Comparison of ENCODE assay signal across 8 mouse cellular contexts in genomic region chr19:47731071-47731881, GRCm38 (mm10). TPM values are rescaled to one million over a fixed set of nuclear protein-coding genes. Genes with fewer than 3 reads are reported as not detected.
DNase-seq lines count a peak whose midpoint lies in the region; ATAC-seq lines count a peak whose summit lies in the region.

Sfr1 (plus strand) TSS chr19:47731682.

- peak within 1 kb of the TSS; percentile 78 for H3K9ac ChIP-seq in hindbrain, embryonic 15.5 days

- peaks cover 15% of the 10 kb centered on the region for H3K4me1 ChIP-seq in hindbrain, embryonic 15.5 days (replicated peaks)

- DNase-seq in T-cell, adult 2 months (ENCODE audit: low spot score) = peak; percentile 99
- DNase-seq in cerebellum, postnatal 36 days = peak; percentile 98 to 100
- peak; percentile 99 for DNase-seq in frontal cortex, postnatal 36 days (ENCODE audit: low spot score in 2 of 2)
- DNase-seq in left cerebral cortex, adult 11 months (ENCODE audit: low spot score) = peak; percentile 99
- peak; percentile 99 to 100 for DNase-seq in lung, postnatal 4 days
- peak; percentile 97 for DNase-seq in retina, postnatal 7 days (ENCODE audit: low read depth, low spot score)
- peak; percentile 99 for DNase-seq in urinary bladder, adult 2 months (ENCODE audit: low spot score)

- peaks cover 33% of the 10 kb centered on the region for H3K36me3 ChIP-seq in hindbrain, embryonic 15.5 days

- no peaks in the 10 kb centered on the region for H3K9me3 ChIP-seq in hindbrain, embryonic 15.5 days

- H3K4me2 ChIP-seq in hindbrain, embryonic 15.5 days = peak within 1 kb of the TSS; percentile 86

- under 1% methylated on average over 70 of the region's 72 CpGs for WGBS in hindbrain, embryonic 15.5 days

- H3K27ac ChIP-seq in hindbrain, embryonic 15.5 days (replicated peaks) = peak within 1 kb of the TSS; percentile 92

- peak within 1 kb of the TSS; percentile 90 for H3K4me3 ChIP-seq in hindbrain, embryonic 15.5 days

- no peaks in the 10 kb centered on the region for H3K27me3 ChIP-seq in hindbrain, embryonic 15.5 days

- peak; percentile 98 for ATAC-seq in hindbrain, embryonic 15.5 days (ENCODE audit: low FRiP score, low read depth)

RNA-seq across cellular contexts. Expression of gene Sfr1, which starts in this region (rescaled TPM):
- polyA plus RNA-seq in hindbrain, embryonic 15.5 days (2015; fragmentation: Nextera tagmentation; extraction: Ambion mirVana) = 153 and 157 TPM in 2 replicates
- 86.0 and 86.3 TPM in 2 replicates for polyA plus RNA-seq in urinary bladder, adult 2 months (2012; rRNA removed)

Comparison
In these comparisons a context has a peak if more than half of its experiments do, and no peak if none do; other contexts are left out.
1. Peak in every context shown above with its lines: DNase-seq, ATAC-seq, H3K4me3 ChIP-seq and H3K27ac ChIP-seq.